Mouse (Mus musculus) embryo, embryonic 11 days (tissue): ENCODE results near the gene Cyp26c1.

Experiments
- DNase-seq: peaks from one replicate; pipeline ENCODE4 v3.0.0-alpha.2; 2015

Gene Cyp26c1

DNA sequence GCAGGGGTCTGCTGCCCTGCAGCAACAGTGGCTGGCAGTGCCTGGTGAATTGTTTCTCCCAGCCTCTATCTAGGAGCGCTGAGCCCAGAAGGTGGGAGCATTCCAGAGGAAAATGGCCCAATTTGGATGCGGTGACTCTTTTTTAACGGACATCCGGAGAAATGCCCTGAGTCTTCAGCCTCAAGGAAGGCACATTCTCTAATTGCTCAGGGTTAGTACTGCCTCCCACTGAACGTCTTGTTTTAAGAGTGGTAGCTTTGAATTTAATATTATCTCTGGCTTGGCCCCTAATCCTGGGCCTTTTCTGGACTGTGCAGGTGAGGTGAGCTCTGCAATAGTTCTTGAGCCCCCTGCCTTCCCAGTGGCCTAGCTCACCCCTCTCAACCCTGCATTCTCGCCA, at the start of gene Cyp26c1:
Gene Cyp26c1 (plus strand): TSS at position 301 of the 400 bp plus-strand sequence.
- no peak for DNase-seq

DNA sequence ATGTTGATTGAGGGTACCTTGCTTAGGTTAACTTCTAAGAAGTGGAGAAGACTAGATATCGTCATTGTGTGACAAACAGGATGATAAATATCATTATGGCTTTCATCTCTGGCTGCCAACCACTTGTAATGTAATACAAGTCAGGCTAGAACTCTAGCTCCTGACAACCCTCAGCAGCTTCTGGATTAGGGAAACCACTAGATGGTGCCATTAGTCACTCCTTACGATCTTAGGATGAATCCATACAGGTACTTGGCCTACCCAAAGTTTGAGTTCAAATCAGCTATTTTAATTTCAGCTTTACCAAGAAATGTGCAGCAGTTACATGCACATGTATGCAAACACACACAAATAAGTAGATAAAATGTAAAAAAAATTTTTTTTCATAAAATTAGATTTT, 37.4 kb upstream of the Cyp26c1 start:
- peak; percentile 52 for DNase-seq

DNA sequence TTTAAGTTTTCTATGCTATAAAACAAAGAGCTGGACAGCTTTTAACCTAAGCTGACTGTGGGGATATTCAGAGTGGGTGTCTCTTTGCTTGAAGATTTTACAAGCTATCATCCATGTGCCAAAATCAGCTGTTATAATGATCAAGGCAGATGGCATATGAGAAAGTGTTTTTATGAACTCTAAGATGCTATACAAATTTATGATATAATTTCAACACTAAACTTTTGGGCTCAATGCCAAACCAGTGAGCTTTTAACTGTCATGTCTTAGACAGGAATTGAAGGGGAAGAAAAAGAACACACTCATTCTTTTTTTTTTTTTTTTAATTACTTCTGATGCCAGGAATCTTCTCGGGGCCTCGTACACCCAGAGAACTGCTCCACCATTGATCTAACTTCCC, 34.9 kb upstream of the Cyp26c1 start:
- no peak for DNase-seq

DNA sequence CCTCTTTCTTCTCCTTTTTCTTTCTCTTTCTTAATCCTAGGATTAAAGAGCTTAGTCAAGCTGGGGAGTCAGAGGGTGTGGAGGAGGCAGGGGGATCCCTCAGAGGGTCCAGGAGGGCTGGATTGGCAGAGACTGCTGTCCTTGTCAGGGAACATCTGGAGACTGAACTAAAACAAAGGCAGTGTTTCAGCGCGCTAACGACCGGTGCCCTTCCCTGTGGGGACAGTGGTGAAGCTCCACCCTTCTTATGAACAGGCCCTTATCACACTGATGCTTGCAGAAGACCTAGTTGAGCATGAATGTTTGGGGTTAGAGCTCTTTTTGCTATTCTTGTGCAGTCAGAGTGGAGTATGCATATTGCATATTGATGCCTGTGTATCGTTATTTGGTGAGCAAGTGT, 31.4 kb upstream of the Cyp26c1 start:
- no peak for DNase-seq

DNA sequence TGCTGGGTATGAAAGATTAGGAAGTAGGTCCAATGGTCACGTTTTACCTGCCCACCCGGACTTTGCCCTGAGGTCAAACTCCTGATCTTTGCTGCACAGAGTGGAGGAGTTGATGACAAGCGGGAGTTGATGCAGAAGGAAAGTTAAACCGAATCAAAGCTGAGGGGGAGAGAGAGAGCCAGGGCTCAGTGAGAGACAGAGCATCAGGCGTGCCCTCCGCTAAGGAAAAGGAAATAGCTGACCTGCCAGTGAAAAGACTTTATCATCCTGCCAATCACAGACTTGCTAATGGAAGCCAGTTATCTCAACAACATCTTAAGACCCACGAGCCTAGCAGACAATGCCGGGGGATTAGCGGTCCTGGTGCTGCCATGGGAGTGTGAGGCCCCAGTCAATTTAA, 28.9 kb upstream of the Cyp26c1 start:
- DNase-seq, result peak; percentile 45

DNA sequence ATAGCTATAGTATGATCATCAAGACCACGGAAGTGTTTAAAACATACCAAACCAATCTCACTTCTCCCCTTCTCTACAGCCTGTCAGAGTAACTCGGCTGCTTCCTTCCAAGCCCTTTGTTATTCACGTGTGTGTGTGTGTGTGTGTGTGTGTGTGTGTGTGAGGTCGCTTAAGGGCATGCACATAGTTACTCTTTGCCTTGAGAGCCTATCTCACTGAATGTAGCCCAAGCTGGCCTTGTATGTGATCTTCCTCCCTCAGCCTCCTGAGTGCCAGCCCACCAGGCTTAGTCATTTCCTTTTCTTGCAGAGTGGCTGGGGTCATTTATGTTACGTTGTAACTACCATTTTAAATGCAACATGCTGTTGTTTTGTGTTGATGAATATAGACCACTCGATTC, 20.1 kb upstream of the Cyp26c1 start:
- no peak for DNase-seq

DNA sequence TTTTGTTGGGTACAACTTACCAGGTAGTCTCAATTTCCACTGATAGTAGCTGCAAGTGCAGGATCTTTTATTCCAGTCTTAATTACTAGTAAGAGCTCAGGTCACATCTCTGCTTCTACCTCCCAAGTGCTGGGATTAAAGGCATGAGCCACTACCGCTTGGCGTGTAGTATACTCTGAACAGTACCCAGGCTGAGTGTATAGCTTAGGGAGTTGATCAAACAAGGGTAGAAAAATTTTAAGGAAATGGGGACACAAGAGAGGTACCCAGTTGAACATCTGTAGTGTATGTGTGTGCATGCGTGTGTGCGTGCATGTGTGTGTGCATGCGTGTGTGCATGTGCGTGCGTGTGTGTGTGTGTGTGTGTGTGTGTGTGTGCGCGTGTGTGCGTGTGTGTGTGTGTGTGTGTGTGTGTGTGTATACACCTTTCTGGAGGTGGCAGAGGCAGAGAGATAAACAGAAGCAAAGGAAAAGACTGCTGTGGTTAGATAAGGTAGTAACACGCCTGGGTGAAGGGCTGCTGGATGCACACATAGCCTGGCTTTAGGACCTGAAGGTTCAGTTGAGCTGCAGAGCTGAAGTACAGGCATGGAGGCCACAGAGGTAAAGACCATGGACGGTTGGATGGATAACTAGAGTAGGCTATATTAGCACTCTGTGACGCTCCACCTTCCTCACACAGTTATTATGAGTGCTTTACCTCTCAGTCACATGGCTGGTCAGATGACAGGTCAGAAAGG, 17.4 kb upstream of the Cyp26c1 start:
- no peak for DNase-seq

DNA sequence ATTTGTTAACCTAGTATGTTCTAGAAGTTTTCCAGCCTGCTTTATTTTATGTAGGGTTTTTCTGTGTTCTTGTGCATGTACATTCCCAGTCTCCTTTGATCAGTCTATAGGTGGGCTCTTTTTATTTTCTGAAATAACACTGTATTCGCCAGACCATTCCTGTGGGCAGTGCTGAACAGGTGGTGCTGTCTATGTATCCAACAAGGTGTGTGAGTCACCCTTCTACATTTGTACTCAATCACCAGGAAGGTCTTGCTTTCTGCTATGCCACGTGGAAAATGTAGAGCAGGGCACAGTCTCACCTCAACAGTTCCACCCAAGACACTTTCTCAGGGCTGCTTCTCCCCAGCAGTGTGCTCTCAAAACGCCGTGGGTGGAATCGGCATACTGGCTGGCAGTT, 16.7 kb upstream of the Cyp26c1 start:
- DNase-seq, result no peak

DNA sequence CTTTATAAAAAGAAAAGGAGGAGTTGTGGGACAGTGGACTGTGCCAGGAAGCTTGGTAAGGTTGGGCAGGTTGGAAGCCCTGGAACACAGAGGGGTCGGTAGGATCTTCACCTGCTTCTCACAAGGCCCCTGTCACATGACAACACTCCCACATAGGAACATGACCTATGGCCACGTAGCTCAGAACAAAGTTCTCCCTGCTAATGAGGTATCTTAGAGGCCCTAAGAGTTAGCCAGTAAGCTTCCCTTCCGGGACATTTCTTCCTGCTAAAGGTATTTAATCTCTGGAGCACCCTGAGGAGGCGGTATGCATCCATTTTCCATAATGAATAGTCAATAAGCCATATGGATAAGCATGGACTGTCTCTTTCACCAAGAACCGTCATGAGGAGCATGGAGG, 15.9 kb upstream of the Cyp26c1 start:
- no peak for DNase-seq

DNA sequence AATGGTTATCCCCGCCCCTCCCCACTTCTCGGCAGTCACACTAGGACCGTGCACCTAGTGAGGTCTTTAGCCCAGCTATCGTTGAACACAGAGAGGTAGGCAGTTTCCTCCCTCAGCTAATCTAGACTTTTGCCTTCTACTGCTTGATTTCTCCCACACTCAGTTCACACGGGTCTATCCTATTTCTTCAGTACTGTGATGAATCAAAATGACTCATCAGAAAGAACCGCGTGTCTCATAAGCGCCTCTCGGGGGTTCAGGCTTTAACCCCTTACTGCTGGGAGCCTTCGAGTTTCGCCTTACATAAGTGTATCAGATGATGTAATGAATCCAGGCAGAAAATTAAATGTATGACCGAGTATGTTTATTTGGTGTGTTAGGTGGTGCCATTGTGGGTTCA, 12.0 kb upstream of the Cyp26c1 start:
- no peak for DNase-seq

DNA sequence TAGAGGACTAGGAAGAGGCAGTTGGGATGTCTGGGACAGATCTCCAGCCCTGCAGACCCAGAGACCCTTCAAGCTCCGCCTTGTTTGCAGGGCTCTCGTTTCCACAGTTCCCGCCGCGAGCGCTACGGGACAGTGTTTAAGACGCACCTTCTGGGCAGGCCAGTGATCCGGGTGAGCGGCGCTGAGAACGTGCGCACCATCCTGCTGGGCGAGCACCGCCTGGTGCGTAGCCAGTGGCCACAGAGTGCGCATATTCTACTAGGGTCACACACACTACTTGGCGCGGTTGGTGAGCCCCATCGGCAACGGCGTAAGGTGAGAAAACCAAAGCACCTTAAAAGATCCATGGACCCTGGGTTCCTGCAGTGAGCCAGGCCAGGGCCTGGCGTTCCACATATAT, 966 bp downstream of the Cyp26c1 start:
- no peak for DNase-seq

DNA sequence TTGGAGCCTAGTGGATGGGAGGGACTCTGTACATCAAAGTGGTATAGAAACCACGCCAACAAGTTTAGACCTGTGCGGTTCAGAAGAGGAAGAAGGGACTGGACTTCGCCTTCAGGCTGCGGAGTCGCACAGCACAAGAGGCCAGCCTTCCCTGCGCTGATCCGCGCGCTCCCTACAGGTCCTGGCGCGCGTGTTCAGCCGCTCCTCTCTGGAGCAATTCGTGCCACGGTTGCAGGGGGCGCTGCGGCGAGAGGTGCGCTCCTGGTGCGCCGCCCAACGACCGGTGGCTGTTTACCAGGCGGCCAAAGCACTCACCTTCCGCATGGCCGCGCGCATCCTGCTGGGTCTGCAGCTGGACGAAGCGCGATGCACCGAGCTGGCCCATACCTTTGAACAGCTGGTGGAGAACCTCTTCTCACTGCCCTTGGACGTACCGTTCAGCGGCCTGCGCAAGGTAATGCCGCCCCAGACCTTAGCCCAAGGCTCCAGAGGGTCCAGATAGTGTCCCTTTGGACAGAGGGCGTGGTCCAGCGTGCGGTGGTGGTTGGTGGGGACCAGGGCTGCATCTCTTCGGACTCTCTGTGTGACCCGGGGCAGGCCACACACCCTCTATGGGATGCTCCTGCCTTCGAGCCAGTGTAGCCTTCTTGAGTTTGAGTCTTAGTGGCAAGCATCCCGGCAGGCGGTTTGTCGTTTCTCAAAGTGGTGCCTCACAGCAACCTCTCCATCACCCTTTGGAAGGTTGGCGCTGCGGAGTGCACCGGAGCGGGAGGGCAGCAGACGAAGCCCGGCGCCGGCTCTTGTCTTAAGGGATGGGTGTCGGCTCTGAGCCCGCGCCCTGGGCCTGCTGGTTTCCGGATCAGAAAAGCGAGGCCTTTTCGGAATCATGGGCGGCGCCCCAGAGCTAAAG, 1.8 kb downstream of the Cyp26c1 start:
- DNase-seq, result peak; percentile 72

DNA sequence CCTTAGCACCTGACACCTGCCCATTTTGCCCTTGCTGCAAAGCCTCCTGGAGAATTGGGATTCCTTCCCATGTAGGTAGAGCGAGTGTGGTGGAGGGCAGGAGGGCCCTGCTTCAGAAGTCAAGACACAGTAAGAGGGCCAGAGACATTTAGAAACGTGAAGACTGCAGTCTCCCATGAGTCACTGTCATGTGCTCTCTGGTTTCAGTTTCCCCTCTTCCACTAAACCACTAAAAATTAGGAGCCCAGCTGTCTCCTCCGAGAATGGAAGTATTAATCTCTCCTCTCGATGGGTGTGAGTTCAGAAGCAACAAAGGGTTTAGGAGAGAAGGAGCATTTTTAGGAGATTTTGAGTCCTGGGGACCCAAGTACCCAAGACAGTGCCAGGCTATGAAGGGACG, 4.1 kb downstream of the Cyp26c1 start:
- DNase-seq, result no peak

DNA sequence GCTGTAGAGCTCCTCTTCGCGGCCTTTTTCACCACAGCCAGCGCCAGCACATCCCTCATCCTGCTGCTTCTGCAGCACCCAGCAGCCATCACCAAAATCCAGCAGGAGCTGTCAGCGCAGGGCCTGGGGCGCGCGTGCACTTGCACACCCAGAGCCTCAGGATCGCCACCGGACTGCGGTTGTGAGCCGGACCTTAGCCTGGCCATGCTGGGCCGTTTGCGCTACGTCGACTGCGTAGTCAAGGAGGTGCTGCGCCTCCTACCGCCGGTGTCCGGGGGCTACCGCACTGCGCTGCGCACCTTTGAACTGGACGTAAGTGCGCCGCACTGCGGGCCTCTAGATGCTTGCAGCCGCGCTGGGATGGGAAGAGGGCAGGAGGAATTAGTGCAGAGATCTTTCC, 5.3 kb downstream of the Cyp26c1 start:
- peak; percentile 83 for DNase-seq

DNA sequence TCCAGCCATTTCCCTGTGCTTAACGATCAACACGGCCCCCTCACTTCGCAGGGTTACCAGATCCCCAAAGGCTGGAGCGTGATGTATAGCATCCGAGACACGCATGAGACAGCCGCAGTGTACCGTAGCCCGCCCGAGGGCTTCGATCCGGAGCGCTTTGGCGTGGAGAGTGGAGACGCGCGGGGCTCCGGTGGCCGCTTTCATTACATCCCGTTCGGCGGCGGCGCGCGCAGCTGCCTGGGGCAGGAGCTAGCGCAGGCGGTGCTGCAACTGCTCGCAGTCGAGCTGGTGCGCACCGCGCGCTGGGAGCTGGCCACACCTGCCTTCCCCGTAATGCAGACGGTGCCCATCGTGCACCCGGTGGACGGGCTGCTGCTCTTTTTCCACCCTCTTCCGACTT, 7.5 kb downstream of the Cyp26c1 start:
- DNase-seq, result peak; percentile 84

DNA sequence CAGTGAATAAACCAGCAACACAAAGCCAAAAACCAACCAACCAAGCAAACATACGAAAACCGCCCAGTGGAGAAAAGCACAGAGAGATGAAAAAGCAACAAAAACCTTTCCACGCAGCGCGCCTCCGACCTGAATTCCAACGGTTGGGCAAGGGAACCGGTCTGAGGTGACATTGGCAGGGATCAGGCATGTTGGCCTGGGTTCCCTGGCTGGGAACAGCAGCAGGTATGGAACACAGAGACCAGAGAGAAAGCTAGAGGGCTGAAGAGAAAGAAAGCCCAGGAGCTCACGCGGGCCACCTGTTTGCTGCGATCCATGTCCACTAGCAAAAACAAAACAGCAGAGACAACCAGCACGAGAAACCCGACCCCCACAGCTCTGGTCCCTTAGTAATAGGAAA, 9.8 kb downstream of the Cyp26c1 start:
- no peak for DNase-seq

DNA sequence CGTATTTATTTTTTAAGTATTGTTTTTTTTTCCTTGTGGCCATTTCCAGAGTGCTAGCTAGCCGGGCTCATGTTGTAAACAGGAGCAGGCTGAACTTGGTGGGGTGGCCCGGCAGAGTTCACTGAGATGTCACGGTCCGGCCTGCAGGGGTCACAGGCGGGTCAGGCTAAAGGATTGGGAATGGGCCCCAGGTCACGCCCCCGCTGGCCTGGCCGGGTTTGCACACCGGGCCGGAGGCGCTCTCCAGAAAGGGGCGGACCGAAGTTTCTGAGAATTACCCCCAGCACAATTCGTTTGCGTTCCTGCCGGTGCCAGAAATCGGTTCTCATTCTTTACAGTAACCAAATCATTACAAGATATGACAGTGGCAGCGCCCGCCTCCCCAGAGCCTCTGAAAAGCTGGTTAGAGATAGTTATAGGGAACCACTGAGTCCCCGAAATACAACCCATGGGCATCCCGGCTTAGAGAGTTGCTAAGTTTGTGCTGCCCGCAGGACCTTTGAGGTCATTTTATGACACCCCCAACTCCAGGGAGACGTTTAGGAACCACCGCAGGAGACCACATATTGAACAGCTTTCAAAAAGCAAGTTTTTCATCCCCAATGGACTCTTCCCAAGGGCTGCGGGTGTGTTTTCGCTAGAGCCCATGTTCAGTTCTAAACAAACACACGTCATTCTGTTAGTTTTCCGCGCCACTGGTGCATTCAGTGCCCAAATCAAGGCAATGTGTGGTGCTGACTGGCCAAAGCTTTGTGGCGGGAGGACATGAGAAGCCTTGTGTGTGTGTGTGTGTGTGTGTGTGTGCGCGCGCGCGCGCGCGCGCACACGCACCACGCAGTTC, 10.6 kb downstream of the Cyp26c1 start:
- peak; percentile 54 for DNase-seq

DNA sequence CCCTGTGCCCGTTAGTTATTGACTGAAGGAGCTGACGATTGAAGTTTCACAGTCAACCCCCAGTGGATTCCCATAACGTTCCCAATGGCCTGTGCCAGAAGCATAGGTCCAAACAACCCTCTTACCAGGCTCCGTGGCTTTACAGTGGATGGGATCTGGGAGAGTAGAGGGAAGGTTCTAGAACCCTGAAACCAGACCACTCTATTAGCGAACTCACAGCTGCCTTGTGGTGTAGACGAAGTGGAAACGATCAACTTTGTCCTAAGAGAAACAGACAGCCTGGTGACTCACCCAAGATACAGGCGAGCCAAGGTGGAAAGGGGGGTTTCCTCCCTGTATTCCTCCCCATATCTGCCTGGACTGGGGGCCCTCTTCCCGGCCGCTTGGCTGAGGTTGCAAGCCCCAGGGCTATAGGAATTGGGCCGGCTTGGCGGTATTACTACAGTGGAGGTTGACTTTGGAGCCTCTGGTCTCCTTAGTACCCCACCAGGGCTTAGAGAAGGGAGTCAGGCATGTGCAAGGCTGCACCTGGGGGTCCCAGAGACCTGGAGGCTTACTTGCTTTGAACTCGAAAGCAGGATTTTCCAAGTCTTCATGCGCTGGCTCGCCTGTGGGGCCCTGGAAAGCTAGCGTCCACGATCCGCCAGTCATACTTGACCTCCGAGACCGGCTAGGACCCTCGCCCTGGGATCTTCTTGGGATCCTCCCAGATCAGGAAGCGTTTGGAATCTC, 11.4 kb downstream of the Cyp26c1 start:
- DNase-seq, result no peak

DNA sequence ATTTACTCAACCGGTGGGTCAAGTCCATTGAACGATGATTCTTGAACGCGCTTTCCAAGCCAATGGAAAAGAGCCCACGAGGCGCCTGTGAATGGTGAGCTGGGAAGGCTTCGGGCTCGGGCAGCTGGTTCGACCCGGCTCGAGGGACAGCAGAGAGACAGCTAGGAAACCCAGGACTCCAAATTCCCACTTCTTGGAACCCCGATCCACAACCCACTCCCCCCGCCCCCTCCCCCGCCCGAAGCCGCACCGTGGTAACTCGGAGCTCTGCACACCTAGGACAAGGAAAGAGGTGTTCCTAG, 11.9 kb downstream of the Cyp26c1 start:
- DNase-seq, result no peak

DNA sequence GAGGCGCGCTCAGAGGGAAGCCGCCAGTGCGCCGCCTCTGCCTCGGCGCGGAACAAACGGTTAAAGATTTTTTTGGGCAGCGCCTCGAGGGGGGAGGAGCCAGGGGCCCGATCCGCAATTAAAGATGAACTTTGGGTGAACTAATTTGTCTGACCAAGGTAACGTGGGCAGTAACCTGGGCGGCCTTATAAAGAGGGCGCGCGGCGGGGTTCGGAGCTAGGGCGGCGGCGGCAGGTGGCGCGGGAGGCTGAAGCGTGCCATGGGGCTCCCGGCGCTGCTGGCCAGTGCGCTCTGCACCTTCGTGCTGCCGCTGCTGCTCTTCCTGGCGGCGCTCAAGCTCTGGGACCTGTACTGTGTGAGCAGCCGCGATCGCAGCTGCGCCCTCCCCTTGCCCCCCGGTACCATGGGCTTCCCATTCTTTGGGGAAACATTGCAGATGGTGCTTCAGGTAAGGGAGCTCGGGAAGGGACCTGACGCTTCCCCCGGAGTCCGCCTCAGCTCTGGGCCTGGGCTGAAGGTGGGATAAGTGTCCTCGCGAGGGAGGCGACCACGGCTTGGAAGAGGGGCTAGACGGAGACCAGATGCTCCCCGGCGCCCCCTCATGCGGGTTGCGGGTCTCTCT, 12.4 kb downstream of the Cyp26c1 start, which contains the start of gene Cyp26a1:
Gene Cyp26a1 (plus strand): TSS at position 148 of the 622 bp plus-strand sequence.
- peak; percentile 61 for DNase-seq

DNA sequence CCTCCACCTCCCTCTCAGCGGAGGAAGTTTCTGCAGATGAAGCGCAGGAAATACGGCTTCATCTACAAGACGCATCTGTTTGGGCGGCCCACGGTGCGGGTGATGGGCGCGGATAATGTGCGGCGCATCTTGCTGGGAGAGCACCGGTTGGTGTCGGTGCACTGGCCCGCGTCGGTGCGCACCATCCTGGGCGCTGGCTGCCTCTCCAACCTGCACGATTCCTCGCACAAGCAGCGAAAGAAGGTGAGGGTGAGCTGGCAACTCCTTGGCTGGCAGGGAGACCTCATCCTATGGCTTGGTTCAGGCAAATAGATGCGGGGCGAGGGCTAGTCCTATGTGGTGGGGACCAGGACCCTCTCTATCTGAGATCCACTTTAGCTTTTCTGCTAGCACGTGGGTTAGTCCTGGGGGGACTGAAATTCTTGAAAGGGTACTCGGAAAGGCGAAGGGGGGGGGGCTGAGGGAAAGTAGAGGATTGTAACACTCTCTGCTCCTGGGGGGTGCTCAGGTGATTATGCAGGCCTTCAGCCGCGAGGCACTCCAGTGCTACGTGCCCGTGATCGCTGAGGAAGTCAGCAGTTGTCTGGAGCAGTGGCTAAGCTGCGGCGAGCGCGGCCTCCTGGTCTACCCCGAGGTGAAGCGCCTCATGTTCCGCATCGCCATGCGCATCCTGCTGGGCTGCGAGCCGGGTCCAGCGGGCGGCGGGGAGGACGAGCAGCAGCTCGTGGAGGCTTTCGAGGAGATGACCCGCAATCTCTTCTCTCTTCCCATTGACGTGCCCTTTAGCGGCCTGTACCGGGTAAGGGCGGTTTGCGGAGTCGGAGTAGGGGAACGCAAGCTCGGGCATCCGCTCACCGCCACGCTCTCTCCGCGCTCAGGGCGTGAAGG, 13.1 kb downstream of the Cyp26c1 start:
- DNase-seq, result peak; percentile 62
